Mouse (Mus musculus) mouse embryonic stem cell (cell line): ENCODE results near the gene Sdhaf3.

Source experiments
- in situ Hi-C, 2 experiments: fragments of 300-500 bp; cut with MboI; formaldehyde crosslinking; loops; 1 replicate in 1 of 2; 3 replicates in 1 of 2; pipeline ENCODE4 v1.14.3; 2019 to 2020; ENCODE audit warnings: low sequenced_read_pairs in 2 of 2, low pct_unique_long_range_greater_than_20kb in 1 of 2, mixed read lengths in 1 of 2; ENCODE audit not compliant: unreplicated experiment in 1 of 2

The Sdhaf3 gene

GRCm38 (mm10) chr6:7038087-7038486 lies 82.3 kb downstream of the Sdhaf3 start:
- in situ Hi-C loops = no loop called here

GRCm38 (mm10) chr6:7038835-7039234 lies 83.0 kb downstream of the Sdhaf3 start:
- in situ Hi-C loops = no loop called here

GRCm38 (mm10) chr6:7041912-7042311 lies 86.1 kb downstream of the Sdhaf3 start:
- in situ Hi-C loops = no loop called here

GRCm38 (mm10) chr6:7062819-7063218 lies 107.0 kb downstream of the Sdhaf3 start:
- in situ Hi-C loops = no loop called here

- in situ Hi-C loops = no loop called here
These were observed 113.0 kb downstream of the Sdhaf3 start for GRCm38 (mm10) chr6:7068782-7069181.

GRCm38 (mm10) chr6:7069463-7069862 lies 113.7 kb downstream of the Sdhaf3 start:
- in situ Hi-C loops = no loop called here

- in situ Hi-C loops = no loop called here
These were observed 126.2 kb downstream of the Sdhaf3 start for GRCm38 (mm10) chr6:7082054-7082453.

- in situ Hi-C loops = no loop called here
These were observed 126.9 kb downstream of the Sdhaf3 start for GRCm38 (mm10) chr6:7082467-7083259.

GRCm38 (mm10) chr6:7083661-7084060 lies 127.9 kb downstream of the Sdhaf3 start:
- in situ Hi-C loops = no loop called here

GRCm38 (mm10) chr6:7084370-7084769 lies 128.6 kb downstream of the Sdhaf3 start:
- in situ Hi-C loops = no loop called here

GRCm38 (mm10) chr6:7085506-7085905 lies 129.7 kb downstream of the Sdhaf3 start:
- in situ Hi-C loops = no loop called here

- in situ Hi-C loops = no loop called here
These were observed 136.3 kb downstream of the Sdhaf3 start for GRCm38 (mm10) chr6:7092094-7092493.
